Mouse (Mus musculus) neural tube, embryonic 15.5 days (tissue): Measurements from ENCODE around the gene Slc35b2. TPM values are rescaled to one million over a fixed set of nuclear protein-coding genes. Genes with fewer than 3 reads are reported as not detected.
A peak's percentile ranks its signal among the peaks of the same experiment; 100 is the strongest.

Source experiments
- ATAC-seq: fragments of 200-750 bp; cut with Nextera tagmentation; 2 replicates; pipeline ENCODE4 v1.8.0; 2017; ENCODE audit warnings: mild to moderate bottlenecking, moderate TSS enrichment, moderate library complexity; ENCODE audit not compliant: low FRiP score
- H3K27ac ChIP-seq: fragments of 300-500 bp; sonication (generic); replicated peaks from 2 replicates; pipeline ENCODE4 v1.5.1; 2015; ENCODE audit warnings: mild to moderate bottlenecking, inconsistent platforms
- H3K27me3 ChIP-seq: fragments of 300-500 bp; sonication (generic); replicated peaks from 2 replicates; pipeline ENCODE4 v1.6.1; 2015; ENCODE audit warnings: inconsistent platforms
- H3K36me3 ChIP-seq: fragments of 300-500 bp; sonication (generic); 2 replicates; pipeline ENCODE4 v1.6.1; 2015; ENCODE audit warnings: inconsistent platforms
- H3K4me1 ChIP-seq: fragments of 300-500 bp; sonication (generic); 2 replicates; pipeline ENCODE4 v1.6.1; 2015; ENCODE audit warnings: inconsistent platforms
- H3K4me2 ChIP-seq: fragments of 300-500 bp; sonication (generic); 2 replicates; pipeline ENCODE4 v1.6.1; 2015; ENCODE audit warnings: inconsistent platforms, mild to moderate bottlenecking, moderate library complexity
- H3K4me3 ChIP-seq: fragments of 300-500 bp; sonication (generic); replicated peaks from 2 replicates; pipeline ENCODE4 v1.5.1; 2015; ENCODE audit warnings: mild to moderate bottlenecking, inconsistent platforms
- H3K9ac ChIP-seq: fragments of 300-500 bp; sonication (generic); replicated peaks from 2 replicates; pipeline ENCODE4 v1.6.1; 2015; ENCODE audit warnings: mild to moderate bottlenecking, inconsistent platforms
- H3K9me3 ChIP-seq: fragments of 300-500 bp; sonication (generic); replicated peaks from 2 replicates; pipeline ENCODE4 v1.6.1; 2016; ENCODE audit warnings: inconsistent platforms
- WGBS: fragments of 180-500 bp; shearing (Covaris S2); methylation state at CpG from one replicate; pipeline ENCODE4 v1.1.7; 2015; ENCODE audit warnings: mixed read lengths; 5-methylcytosine and 5-hydroxymethylcytosine counted together
- polyA plus RNA-seq: library from polyadenylated mRNA; unstranded; fragments of >200 nt; fragmentation: Nextera tagmentation; extraction: Ambion mirVana; gene quantifications from 2 replicates; pipeline ENCODE4 v1.2.1, GENCODE M21; 2015

Slc35b2 gene
- polyA plus RNA-seq, 1 experiment from 2014 or later, result 86.3 TPM

DNA sequence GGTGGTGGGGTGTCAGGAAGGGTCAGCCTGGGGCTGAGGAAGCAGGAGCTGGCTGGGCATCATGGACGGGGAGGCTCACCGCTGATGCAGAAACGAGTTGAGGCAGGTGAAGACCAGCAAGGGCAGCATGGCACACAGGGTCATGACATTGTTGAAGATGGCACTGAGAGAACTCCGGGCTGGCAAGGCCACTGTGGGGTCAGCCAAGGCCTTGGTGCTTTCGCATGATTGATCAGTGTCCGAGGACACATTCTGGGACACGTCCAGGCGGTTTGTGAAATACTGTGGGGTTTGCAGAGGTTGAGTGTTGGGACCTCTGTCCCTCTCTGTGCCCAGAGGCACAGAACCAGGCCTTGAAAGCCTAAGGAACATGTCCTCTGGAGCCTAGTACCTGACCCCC, 26.2 kb downstream of the Slc35b2 start:
- Histone ChIP-seq H3K4me3 (no peak overlapping the region), H3K27me3 (peaks cover 4% of the 10 kb centered on the region; the same call in 1 of the 2 replicates), H3K4me1 (peaks cover 40% of the 10 kb centered on the region), H3K9me3 (no peaks in the 10 kb centered on the region), H3K27ac (no peak overlapping the region), H3K9ac (no peak overlapping the region), H3K36me3 (0 out of 2 replicates have a peak, but pooled peaks cover 4% of the 10 kb centered on the region), H3K4me2 (no peak overlapping the region)
- no peak for ATAC-seq
- 94% methylated on average over 8 of the region's 8 CpGs for WGBS

DNA sequence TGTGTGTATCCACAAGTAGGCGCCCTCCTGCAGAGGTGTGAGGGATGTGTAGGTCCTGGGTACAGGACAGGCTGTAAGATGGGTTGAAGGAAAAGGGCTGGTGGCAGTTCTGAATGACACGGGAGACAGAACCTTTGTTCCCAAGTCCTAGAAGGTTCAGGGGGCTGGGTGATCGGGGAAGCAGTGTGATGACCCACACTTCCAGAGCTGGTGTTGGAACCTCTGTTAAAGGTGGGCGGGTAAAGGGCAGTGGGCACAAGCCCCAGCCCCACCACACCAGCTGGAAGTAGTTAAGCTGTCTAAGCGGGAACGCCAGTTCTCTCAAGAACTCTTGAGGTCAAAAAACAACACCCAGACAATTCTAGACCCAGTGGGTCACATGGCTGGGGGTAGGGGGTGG, 26.7 kb downstream of the Slc35b2 start:
- Histone ChIP-seq H3K36me3 (0 out of 2 replicates have a peak, but pooled peaks cover 4% of the 10 kb centered on the region), H3K9ac (no peak overlapping the region)
- 87% methylated on average over 6 of the region's 6 CpGs for WGBS

GRCm38 (mm10) chr17:45591701-45592605, 28.3 kb downstream of the Slc35b2 start:
- no peak for ATAC-seq
- Histone ChIP-seq H3K4me3 (no peak overlapping the region), H3K27me3 (peaks cover 4% of the 10 kb centered on the region; the same call in 1 of the 2 replicates), H3K36me3 (no peaks in the 10 kb centered on the region), H3K27ac (no peak overlapping the region), H3K4me1 (peaks cover 54% of the 10 kb centered on the region), H3K9ac (peak overlapping the region; percentile 7; the same call in 1 of the 2 replicates), H3K9me3 (no peaks in the 10 kb centered on the region), H3K4me2 (peak overlapping the region; percentile 35)
- WGBS, result 50% methylated on average over 16 of the region's 16 CpGs

More for the DNA sequence above, 26.7 kb downstream of the Slc35b2 start:
- H3K4me1 ChIP-seq, result peaks cover 41% of the 10 kb centered on the region
- no peak overlapping the region for H3K4me3 ChIP-seq
- no peak overlapping the region for H3K27ac ChIP-seq
- H3K27me3 ChIP-seq, result peaks cover 4% of the 10 kb centered on the region; the same call in 1 of the 2 replicates
- no peak overlapping the region for H3K4me2 ChIP-seq
- ATAC-seq, result no peak
- no peaks in the 10 kb centered on the region for H3K9me3 ChIP-seq

- Histone ChIP-seq H3K4me1 (peaks cover 57% of the 10 kb centered on the region), H3K27me3 (peaks cover 4% of the 10 kb centered on the region; the same call in 1 of the 2 replicates), H3K9ac (0 out of 2 replicates have a peak overlapping the region, but pooled peaks have one; percentile 7), H3K36me3 (no peaks in the 10 kb centered on the region), H3K4me3 (no peak overlapping the region), H3K9me3 (no peaks in the 10 kb centered on the region), H3K4me2 (peak overlapping the region; percentile 97), H3K27ac (peak overlapping the region; percentile 38; the same call in 1 of the 2 replicates)
- ATAC-seq, result no peak
- 63% methylated on average over 8 of the region's 8 CpGs for WGBS
Measured at GRCm38 (mm10) chr17:45592606-45593431, 29.1 kb downstream of the Slc35b2 start.

GRCm38 (mm10) chr17:45593479-45593878, 29.8 kb downstream of the Slc35b2 start:
- H3K36me3 ChIP-seq, result no peaks in the 10 kb centered on the region
- H3K4me2 ChIP-seq, result peak overlapping the region; percentile 97
- peaks cover 57% of the 10 kb centered on the region for H3K4me1 ChIP-seq
- WGBS, result 36% methylated on average over 8 of the region's 8 CpGs
- 0 out of 2 replicates have a peak overlapping the region, but pooled peaks have one; percentile 10 for H3K9ac ChIP-seq
- H3K4me3 ChIP-seq, result no peak overlapping the region
- no peaks in the 10 kb centered on the region for H3K9me3 ChIP-seq
- H3K27me3 ChIP-seq, result peaks cover 4% of the 10 kb centered on the region; the same call in 1 of the 2 replicates
- no peak overlapping the region for H3K27ac ChIP-seq
- ATAC-seq, result no peak

GRCm38 (mm10) chr17:45594195-45594594, 30.5 kb downstream of the Slc35b2 start:
- Histone ChIP-seq H3K9me3 (no peaks in the 10 kb centered on the region), H3K4me2 (peak overlapping the region; percentile 97), H3K4me3 (peak overlapping the region; percentile 51; the same call in 1 of the 2 replicates), H3K36me3 (no peaks in the 10 kb centered on the region), H3K27me3 (peaks cover 4% of the 10 kb centered on the region; the same call in 1 of the 2 replicates), H3K9ac (0 out of 2 replicates have a peak overlapping the region, but pooled peaks have one; percentile 23), H3K4me1 (peaks cover 59% of the 10 kb centered on the region), H3K27ac (no peak overlapping the region)
- 53% methylated on average over 8 of the region's 8 CpGs for whole genome bisulfite sequencing
- no peak for ATAC-seq

- H3K4me3 ChIP-seq, result peak overlapping the region; percentile 51
- H3K9ac ChIP-seq, result peak overlapping the region; percentile 64
- peak overlapping the region; percentile 97 for H3K4me2 ChIP-seq
- ATAC-seq, result peak; percentile 82
- H3K27ac ChIP-seq, result peak overlapping the region; percentile 35; the same call in 1 of the 2 replicates
- WGBS, result under 1% methylated on average over 58 of the region's 58 CpGs
- H3K4me1 ChIP-seq, result peaks cover 63% of the 10 kb centered on the region
- H3K9me3 ChIP-seq, result no peaks in the 10 kb centered on the region
- H3K36me3 ChIP-seq, result no peaks in the 10 kb centered on the region
- peaks cover 11% of the 10 kb centered on the region; the same call in 1 of the 2 replicates for H3K27me3 ChIP-seq
Measured at GRCm38 (mm10) chr17:45594881-45595735, 31.4 kb downstream of the Slc35b2 start.

DNA sequence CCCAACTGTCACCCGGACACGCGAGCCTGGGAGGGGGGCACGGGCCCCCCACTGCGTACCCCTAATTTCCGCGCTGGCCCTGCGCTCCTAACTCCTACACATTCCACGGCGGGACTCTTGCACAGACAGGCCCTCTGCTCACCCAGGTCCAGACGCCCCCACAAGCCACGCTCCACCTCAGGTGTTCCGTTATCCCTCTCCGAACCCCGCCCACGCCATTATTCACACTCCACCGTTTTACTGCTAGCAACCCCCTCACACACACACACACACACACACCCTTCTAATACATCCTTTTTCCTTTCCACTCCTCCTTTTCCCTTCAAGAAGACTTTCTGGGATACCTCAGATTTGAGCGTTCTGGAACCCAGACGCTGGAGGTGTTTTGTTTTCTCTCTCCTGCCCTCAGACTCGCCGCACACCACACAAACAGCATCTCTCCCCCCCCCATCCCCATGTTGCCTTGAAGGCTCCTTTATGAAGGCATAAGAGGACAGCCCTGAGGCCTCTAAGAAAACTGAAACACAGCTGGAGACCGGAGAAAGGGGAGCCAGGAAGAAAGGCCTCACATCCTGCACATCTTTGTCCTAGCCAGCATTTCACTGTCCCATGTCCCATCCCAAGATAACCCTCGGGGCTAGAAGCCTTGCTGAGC, 32.2 kb downstream of the Slc35b2 start:
- H3K36me3 ChIP-seq, result no peaks in the 10 kb centered on the region
- H3K4me2 ChIP-seq, result peak overlapping the region; percentile 97
- peak overlapping the region; percentile 51 for H3K4me3 ChIP-seq
- peak overlapping the region; percentile 35; the same call in 1 of the 2 replicates for H3K27ac ChIP-seq
- H3K27me3 ChIP-seq, result peaks cover 18% of the 10 kb centered on the region
- no peaks in the 10 kb centered on the region for H3K9me3 ChIP-seq
- peak; percentile 35 for ATAC-seq
- H3K4me1 ChIP-seq, result peaks cover 63% of the 10 kb centered on the region
- H3K9ac ChIP-seq, result peak overlapping the region; percentile 64
- 4% methylated on average over 23 of the region's 23 CpGs for WGBS

DNA sequence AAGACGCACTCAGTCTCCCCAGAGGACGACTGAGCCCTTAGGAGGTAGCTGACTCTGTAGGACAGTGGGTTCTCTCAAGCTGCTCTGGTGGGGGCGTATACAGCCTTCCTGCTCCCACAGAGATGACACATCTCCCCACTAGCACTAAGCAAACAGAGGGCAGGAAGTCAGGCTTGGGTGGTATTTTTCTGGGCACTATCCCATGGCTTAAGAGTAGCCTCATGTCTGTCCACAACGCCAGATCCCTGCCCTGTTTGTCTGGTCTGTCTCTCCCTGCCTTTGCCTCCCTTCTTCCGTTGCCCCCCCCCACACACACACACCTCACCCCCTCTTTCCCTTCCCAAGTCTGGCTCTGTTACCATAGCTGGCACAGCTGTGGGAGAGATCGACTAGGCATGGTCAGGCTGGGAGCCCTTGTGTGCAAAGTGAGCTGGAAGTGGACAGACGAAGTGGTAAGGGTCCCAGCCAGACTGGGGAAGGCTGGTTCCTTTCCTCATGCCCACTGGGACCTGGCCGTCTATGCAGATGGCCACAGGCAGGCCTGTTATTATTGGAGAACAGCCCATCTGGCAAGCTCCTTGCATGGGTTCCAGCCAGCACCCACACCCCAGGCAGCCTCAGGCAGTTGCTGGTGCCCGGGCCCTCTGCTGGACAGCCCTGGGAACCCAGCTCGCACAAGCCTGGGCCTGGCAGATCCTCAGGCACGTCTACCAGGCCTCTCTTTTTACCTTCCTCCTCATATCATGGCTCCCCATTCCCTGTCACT, 33.1 kb downstream of the Slc35b2 start:
- no peak for ATAC-seq
- no peak overlapping the region for H3K4me2 ChIP-seq
- H3K27me3 ChIP-seq, result peaks cover 28% of the 10 kb centered on the region
- no peaks in the 10 kb centered on the region for H3K9me3 ChIP-seq
- 21% methylated on average over 11 of the region's 11 CpGs for WGBS
- H3K4me3 ChIP-seq, result no peak overlapping the region
- H3K36me3 ChIP-seq, result no peaks in the 10 kb centered on the region
- H3K27ac ChIP-seq, result peak overlapping the region; percentile 35
- peaks cover 62% of the 10 kb centered on the region for H3K4me1 ChIP-seq
- no peak overlapping the region for H3K9ac ChIP-seq

GRCm38 (mm10) chr17:45597787-45598186, 34.1 kb downstream of the Slc35b2 start:
- WGBS, result 39% methylated on average over 3 of the region's 3 CpGs
- Histone ChIP-seq H3K9me3 (no peaks in the 10 kb centered on the region), H3K4me3 (no peak overlapping the region), H3K4me2 (no peak overlapping the region), H3K27ac (no peak overlapping the region), H3K4me1 (peaks cover 53% of the 10 kb centered on the region), H3K36me3 (no peaks in the 10 kb centered on the region), H3K9ac (no peak overlapping the region), H3K27me3 (peaks cover 34% of the 10 kb centered on the region)
- ATAC-seq, result no peak
